Mouse (Mus musculus) heart, embryonic 12.5 days (tissue): ENCODE measurements around the gene Clstn2. TPM values are rescaled to one million over a fixed set of nuclear protein-coding genes. Genes with fewer than 3 reads are reported as not detected.

Experiments
- ATAC-seq: fragments of 200-750 bp; cut with Nextera tagmentation; 2 replicates; pipeline ENCODE4 v1.8.0; 2017; ENCODE audit warnings: moderate TSS enrichment, moderate library complexity; ENCODE audit not compliant: insufficient number of reproducible peaks, low FRiP score
- H3K27ac ChIP-seq: fragments of 300-500 bp; sonication (generic); 2 replicates; pipeline ENCODE4 v1.5.1; 2016; ENCODE audit warnings: mild to moderate bottlenecking, moderate library complexity; ENCODE audit not compliant: poor library complexity, severe bottlenecking
- H3K27me3 ChIP-seq: fragments of 300-500 bp; sonication (generic); replicated peaks from 2 replicates; pipeline ENCODE4 v1.6.1; 2016; ENCODE audit warnings: mild to moderate bottlenecking, moderate library complexity
- H3K36me3 ChIP-seq: fragments of 300-500 bp; sonication (generic); 2 replicates; pipeline ENCODE4 v1.6.1; 2016; ENCODE audit warnings: mild to moderate bottlenecking, moderate library complexity
- H3K4me1 ChIP-seq: fragments of 300-500 bp; sonication (generic); replicated peaks from 2 replicates; pipeline ENCODE4 v1.6.1; 2016; ENCODE audit warnings: mild to moderate bottlenecking
- H3K4me2 ChIP-seq: fragments of 300-500 bp; sonication (generic); 2 replicates; pipeline ENCODE4 v1.6.1; 2016; ENCODE audit warnings: mild to moderate bottlenecking, moderate library complexity
- H3K4me3 ChIP-seq: fragments of 300-500 bp; sonication (generic); 2 replicates; pipeline ENCODE4 v1.5.1; 2016; ENCODE audit warnings: mild to moderate bottlenecking
- H3K9ac ChIP-seq: fragments of 300-500 bp; sonication (generic); 2 replicates; pipeline ENCODE4 v1.6.1; 2016; ENCODE audit warnings: mild to moderate bottlenecking, moderate library complexity
- H3K9me3 ChIP-seq: fragments of 300-500 bp; sonication (generic); replicated peaks from 2 replicates; pipeline ENCODE4 v1.6.1; 2016; ENCODE audit warnings: mild to moderate bottlenecking, moderate library complexity
- WGBS: fragments of 180-500 bp; shearing (Covaris S2); methylation state at CpG from one replicate; pipeline ENCODE4 v1.1.7; 2016; 5-methylcytosine and 5-hydroxymethylcytosine counted together
- polyA plus RNA-seq: library from polyadenylated mRNA; unstranded; fragments of >200 nt; fragmentation: Nextera tagmentation; extraction: Ambion mirVana; gene quantifications from 2 replicates; pipeline ENCODE4 v1.2.1, GENCODE M21; 2016

The Clstn2 gene
- polyA plus RNA-seq, 1 experiment from 2014 or later = 1.2 TPM

DNA sequence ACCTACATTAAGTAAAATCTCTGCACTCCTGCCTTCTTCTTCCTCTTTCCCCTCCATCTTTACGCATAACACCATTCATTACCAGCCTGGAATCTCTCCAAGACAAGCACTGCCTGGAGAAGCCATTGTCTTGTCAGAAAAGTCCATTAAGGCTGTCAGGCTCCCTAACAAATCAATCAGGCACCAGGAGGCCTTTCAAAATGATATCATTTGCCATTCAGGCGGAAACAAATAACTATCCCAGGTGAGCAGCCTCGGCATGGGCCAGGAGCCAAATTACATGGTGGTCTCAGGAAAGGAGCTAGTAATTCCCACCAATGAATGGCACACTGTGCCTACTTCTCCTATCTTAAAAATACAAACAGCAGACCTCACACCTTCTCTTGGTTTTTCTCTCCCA is 260.6 kb downstream of the Clstn2 start:
- ATAC-seq = no peak
- Histone ChIP-seq H3K36me3 (no peaks in the 10 kb centered on the region), H3K4me1 (peaks cover 6% of the 10 kb centered on the region; the same call in 1 of the 2 replicates), H3K9me3 (no peaks in the 10 kb centered on the region), H3K4me3 (no peak overlapping the region), H3K4me2 (no peak overlapping the region), H3K9ac (no peak overlapping the region), H3K27ac (no peak overlapping the region), H3K27me3 (no peaks in the 10 kb centered on the region; the same call in 1 of the 2 replicates)
- WGBS = 56% methylated on average over 3 of the region's 3 CpGs

DNA sequence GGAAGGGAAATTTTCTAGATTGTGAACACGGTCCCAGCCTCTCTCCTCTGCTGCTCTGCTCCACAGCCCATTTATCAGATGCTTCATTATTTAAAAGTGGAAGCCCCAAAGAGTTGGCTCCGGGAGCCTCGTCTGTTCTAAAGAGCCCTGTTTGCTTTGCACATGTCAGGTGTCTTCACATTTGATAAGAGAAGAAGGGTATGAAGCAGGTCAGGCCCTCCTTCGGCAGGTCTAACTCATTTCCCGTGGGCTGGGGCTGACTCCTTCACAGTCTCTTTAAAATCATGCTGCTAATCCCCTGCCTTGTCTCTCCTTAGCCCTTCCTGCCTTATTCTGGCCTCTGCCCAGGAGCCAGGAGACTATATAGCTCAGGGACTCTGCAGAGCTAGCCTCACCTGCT is 263.6 kb downstream of the Clstn2 start:
- Histone ChIP-seq H3K4me3 (no peak overlapping the region), H3K4me2 (no peak overlapping the region), H3K27me3 (no peaks in the 10 kb centered on the region; the same call in 1 of the 2 replicates), H3K9me3 (no peaks in the 10 kb centered on the region), H3K4me1 (peaks cover 6% of the 10 kb centered on the region; the same call in 1 of the 2 replicates), H3K27ac (no peak overlapping the region), H3K9ac (no peak overlapping the region), H3K36me3 (no peaks in the 10 kb centered on the region)
- 26% methylated on average over 5 of the region's 5 CpGs for WGBS
- no peak for ATAC-seq

DNA sequence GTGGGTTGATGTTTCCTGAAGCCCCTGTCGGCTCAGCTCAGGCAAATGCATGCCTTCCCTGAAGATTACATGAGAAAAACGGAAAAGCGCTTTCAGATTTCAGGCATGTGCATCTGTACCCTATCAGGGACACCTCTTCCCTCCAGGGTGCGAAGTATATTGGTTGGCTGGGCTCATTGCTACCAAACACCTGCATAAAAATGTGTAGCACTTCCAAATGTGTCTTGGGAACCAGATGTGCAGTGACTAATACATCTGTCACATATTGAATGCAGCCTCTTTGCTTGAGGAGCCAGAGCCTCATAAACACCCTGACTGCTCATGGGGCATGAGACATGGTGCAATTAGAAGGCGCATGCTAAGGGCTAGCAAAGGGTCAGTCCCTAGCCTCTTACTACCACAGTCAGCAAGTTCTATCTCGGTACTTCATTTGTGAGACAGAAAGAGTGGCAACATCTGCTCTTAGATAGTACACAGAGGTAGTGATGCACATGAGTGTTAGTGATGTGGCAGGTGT is 267.7 kb downstream of the Clstn2 start:
- Histone ChIP-seq H3K4me3 (no peak overlapping the region), H3K36me3 (no peaks in the 10 kb centered on the region), H3K9ac (no peak overlapping the region), H3K4me1 (peaks cover 16% of the 10 kb centered on the region), H3K4me2 (no peak overlapping the region), H3K27me3 (no peaks in the 10 kb centered on the region; the same call in 1 of the 2 replicates), H3K27ac (no peak overlapping the region), H3K9me3 (no peaks in the 10 kb centered on the region)
- no peak for ATAC-seq
- WGBS = 78% methylated on average over 6 of the region's 6 CpGs

DNA sequence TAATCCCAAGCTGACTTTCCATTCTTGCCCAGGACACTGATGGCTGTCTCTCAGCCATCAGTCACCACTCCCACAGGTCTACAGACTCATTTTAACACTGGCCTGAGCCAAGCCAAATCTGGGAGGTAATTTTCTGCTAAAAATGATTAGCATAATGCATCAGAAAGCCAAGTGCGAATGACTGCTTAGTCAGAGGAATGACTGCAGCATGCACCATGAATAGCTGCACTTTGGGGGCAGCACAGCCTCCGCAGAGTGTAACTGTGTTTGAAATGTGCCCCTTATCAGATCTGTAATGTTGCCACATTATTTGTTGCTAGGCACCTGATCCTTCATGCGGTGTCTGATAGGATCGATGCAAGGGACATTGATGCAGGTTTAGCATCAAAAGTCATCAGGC is 269.9 kb downstream of the Clstn2 start:
- ATAC-seq = no peak
- Histone ChIP-seq H3K4me2 (no peak overlapping the region), H3K27me3 (0 out of 2 replicates have a peak, but pooled peaks cover 2% of the 10 kb centered on the region), H3K9ac (no peak overlapping the region), H3K4me3 (no peak overlapping the region), H3K4me1 (peaks cover 10% of the 10 kb centered on the region), H3K27ac (no peak overlapping the region), H3K36me3 (no peaks in the 10 kb centered on the region), H3K9me3 (no peaks in the 10 kb centered on the region)
- 66% methylated on average over 4 of the region's 4 CpGs for WGBS

DNA sequence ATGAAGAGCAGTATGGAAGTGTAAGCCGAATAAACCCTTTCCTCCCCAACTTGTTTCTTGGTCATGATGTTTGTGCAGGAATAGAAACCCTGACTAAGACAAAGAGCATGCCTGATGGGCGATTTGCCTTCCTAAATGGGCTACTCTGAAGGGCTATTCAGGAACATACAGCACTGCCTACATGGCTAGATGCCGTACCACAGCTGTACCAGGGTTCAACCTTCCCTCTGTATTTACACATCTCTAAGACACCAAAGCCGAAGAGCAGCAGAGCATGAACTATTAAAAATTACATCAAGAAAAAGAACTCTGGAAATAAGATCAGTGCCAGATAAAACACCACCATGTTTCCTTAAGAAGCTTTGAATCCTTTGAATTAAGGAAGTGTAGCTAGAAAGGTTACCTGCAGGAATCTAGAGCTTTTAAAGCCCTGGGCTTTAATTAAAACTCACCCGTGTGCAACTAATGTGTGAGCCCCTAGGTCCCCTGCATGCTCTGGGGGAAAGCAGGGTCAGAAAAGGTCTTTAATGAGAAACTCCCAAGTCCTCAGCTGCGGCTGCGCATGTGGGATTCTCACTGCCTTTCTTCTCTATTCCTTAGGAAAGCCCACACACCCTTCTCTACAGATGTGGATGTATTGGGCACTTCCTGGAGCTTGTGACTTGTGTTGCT is 277.2 kb downstream of the Clstn2 start:
- H3K4me3 ChIP-seq = no peak overlapping the region
- no peak overlapping the region for H3K4me2 ChIP-seq
- 0 out of 2 replicates have a peak, but pooled peaks cover 2% of the 10 kb centered on the region for H3K27me3 ChIP-seq
- no peak overlapping the region for H3K9ac ChIP-seq
- 76% methylated on average over 7 of the region's 7 CpGs for WGBS
- H3K4me1 ChIP-seq = no peaks in the 10 kb centered on the region
- no peaks in the 10 kb centered on the region for H3K36me3 ChIP-seq
- no peak for ATAC-seq
- no peaks in the 10 kb centered on the region for H3K9me3 ChIP-seq
- no peak overlapping the region for H3K27ac ChIP-seq

DNA sequence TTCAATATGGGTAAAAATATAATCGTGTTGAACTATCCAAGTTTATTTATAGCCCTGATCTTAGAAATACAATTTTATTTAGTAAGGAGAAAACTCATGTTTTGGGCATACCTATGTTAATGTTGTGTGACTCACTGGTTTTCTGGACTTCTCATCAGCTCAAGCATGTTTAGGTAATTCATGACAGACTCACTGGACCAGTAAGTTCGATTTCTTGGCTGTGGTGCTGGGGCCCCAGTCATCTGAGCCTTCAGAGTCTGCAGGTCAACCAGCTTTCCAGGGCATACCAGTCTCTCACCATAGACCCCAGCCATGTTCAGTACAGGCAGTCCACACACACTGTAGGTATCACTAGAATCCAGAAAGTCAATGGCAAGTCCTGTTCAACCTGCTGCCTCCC is 279.3 kb downstream of the Clstn2 start:
- 65% methylated on average over 2 of the region's 2 CpGs for WGBS

DNA sequence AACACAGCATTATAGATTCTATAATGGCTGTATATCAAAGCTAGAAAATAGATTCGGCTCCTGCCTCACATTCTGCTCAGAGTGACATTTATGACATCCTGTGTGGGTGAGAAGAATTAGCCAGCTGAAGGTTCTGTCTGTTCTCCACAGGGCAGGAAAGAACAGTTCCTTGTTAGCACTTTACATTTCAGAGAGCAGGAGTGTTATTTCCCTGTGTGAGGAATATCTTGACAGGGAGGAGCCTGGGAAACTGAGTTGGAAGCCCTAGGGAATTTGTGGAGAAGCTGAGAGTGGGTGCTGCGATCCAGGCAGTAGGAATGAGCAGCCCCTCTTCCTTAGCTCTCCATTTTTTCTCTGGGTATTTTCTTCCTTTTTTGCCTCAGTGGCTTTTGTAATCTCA is 286.4 kb downstream of the Clstn2 start:
- Histone ChIP-seq H3K9me3 (no peaks in the 10 kb centered on the region), H3K27me3 (no peaks in the 10 kb centered on the region), H3K9ac (no peak overlapping the region), H3K27ac (no peak overlapping the region), H3K4me1 (no peaks in the 10 kb centered on the region), H3K36me3 (no peaks in the 10 kb centered on the region), H3K4me2 (no peak overlapping the region), H3K4me3 (no peak overlapping the region)
- WGBS = 89% methylated on average over 2 of the region's 2 CpGs
- no peak for ATAC-seq

More for the DNA sequence above, 279.3 kb downstream of the Clstn2 start:
- Histone ChIP-seq H3K27ac (no peak overlapping the region), H3K27me3 (no peaks in the 10 kb centered on the region), H3K4me3 (no peak overlapping the region), H3K9ac (no peak overlapping the region), H3K36me3 (no peaks in the 10 kb centered on the region), H3K4me1 (no peaks in the 10 kb centered on the region), H3K4me2 (no peak overlapping the region), H3K9me3 (no peaks in the 10 kb centered on the region)
- no peak for ATAC-seq

DNA sequence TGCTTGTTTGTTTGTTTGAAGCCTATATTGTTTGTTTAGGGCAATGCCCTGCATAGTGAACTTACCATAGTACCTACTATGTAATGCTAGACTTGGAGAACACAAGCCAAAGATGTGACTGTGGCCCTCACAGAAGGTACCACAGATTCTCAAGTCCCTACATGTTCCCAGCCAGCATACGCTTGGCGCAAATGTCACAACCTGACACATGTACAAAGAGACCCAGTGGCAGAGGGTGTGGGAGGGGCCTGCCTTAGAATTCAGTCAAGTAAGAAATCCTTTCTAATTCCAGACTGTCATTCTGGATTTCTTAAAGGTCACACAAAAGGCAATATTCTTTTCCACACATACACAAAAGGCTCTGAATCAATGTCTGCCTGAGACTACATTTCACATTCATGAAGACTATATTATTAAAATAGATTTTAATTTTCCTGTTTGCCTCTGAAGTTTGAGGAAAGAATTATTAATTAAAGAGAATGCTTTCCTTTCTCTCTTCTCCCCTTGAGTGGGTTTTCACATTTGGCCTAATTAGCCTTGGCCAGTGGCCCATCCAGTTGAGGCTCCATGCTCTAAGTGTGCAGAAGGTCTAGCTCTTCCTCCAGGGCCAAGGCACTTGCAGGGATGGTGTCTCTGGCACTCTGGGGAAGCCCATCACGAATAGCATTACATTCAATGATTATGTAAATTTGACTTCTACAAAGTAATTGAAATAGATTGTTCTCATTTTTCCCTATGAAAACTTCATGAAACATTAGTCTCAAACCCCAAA is 305.1 kb downstream of the Clstn2 start:
- H3K27ac ChIP-seq = no peak overlapping the region
- no peak overlapping the region for H3K4me3 ChIP-seq
- no peak overlapping the region for H3K9ac ChIP-seq
- no peak for ATAC-seq
- no peaks in the 10 kb centered on the region for H3K27me3 ChIP-seq
- no peaks in the 10 kb centered on the region for H3K4me1 ChIP-seq
- H3K4me2 ChIP-seq = no peak overlapping the region
- 87% methylated on average over 3 of the region's 3 CpGs for WGBS
- H3K9me3 ChIP-seq = no peaks in the 10 kb centered on the region
- no peaks in the 10 kb centered on the region for H3K36me3 ChIP-seq

DNA sequence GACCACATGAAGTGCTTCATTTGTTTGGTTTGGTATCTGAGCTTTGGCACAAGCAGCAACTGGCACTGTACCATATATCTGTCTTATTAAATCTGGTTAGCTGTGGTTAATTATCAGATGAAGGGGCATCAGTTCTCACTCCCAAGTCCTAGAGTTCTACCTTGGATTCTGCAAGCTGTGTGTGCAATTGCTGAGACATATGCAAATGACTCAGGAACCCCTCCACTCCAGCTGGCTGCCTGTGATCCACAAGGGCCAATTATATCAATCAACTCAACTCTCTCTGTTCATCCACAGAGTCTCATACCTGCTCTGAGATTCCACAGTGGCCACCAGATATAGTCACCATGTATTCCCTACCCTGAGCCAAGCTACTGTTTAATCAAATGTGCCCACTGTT is 315.3 kb downstream of the Clstn2 start:
- Histone ChIP-seq H3K27ac (no peak overlapping the region), H3K4me2 (no peak overlapping the region), H3K4me1 (no peaks in the 10 kb centered on the region), H3K36me3 (no peaks in the 10 kb centered on the region), H3K9ac (no peak overlapping the region), H3K27me3 (peaks cover 5% of the 10 kb centered on the region; the same call in 1 of the 2 replicates), H3K9me3 (no peaks in the 10 kb centered on the region), H3K4me3 (no peak overlapping the region)
- no peak for ATAC-seq

DNA sequence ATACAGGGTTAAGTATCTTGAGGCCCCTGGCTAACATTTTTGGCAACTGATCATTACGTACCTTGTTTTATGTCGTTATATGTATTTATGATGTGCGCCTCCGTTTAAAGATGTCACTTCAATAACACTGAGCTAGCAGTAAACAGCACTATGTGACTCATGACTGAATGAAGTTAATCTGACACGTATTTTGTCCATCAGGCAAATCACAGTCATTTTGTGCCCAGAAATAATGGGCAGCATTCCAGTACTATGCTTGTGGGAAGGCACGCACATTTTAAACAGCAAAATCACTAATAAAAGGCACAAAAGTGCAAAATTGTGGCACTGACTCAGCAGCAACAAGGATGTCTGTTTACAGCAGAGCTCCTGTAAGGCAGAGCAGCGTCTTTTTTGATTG is 316.0 kb downstream of the Clstn2 start:
- H3K4me2 ChIP-seq = no peak overlapping the region
- ATAC-seq = no peak

DNA sequence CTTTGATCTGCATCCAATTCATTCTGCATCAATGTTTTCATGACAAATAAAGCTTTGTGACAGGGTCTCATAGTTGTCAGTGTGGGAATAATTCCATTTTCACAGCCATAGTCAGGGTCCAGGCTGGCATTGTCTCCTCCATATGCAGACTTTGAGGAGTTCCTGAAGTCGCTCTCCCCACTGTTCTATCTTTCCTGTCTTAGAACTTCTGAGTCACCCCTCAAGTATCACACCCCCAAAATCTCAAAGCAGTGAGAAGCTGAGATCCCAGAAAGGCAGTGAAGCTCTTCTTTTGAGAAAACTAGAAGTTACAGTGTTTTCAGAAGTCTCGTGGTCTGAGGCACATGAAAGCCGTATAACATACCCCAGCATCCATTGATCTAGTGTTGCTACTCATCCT is 320.1 kb downstream of the Clstn2 start:
- no peak overlapping the region for H3K4me2 ChIP-seq
- no peaks in the 10 kb centered on the region for H3K4me1 ChIP-seq
- WGBS = 86% methylated on average over 3 of the region's 3 CpGs
- no peaks in the 10 kb centered on the region for H3K9me3 ChIP-seq
- peaks cover 38% of the 10 kb centered on the region for H3K27me3 ChIP-seq
- ATAC-seq = no peak
- no peak overlapping the region for H3K4me3 ChIP-seq
- H3K36me3 ChIP-seq = no peaks in the 10 kb centered on the region
- no peak overlapping the region for H3K27ac ChIP-seq
- H3K9ac ChIP-seq = no peak overlapping the region

More for the DNA sequence above, 316.0 kb downstream of the Clstn2 start:
- no peaks in the 10 kb centered on the region for H3K36me3 ChIP-seq
- peaks cover 11% of the 10 kb centered on the region for H3K27me3 ChIP-seq
- no peak overlapping the region for H3K27ac ChIP-seq
- H3K4me1 ChIP-seq = no peaks in the 10 kb centered on the region
- no peaks in the 10 kb centered on the region for H3K9me3 ChIP-seq
- H3K9ac ChIP-seq = no peak overlapping the region
- no peak overlapping the region for H3K4me3 ChIP-seq
- WGBS = 80% methylated on average over 7 of the region's 7 CpGs
